ENCODE assay signal across 21 mouse cellular contexts in genomic region chr16:16852411-16852810, GRCm38 (mm10). TPM values are rescaled to one million over a fixed set of nuclear protein-coding genes. Genes with fewer than 3 reads are reported as not detected.
"Had no signal": no experiment of that assay in that cellular context is flagged by ENCODE, and none has a peak within 500 bp of the region (broad histone marks: within the 10 kb centered on the region; RNA-seq: fewer than 3 reads in every experiment).

No protein-coding gene starts in this region.

- H3K4me3 ChIP-seq: midbrain, embryonic 13.5 days; myocyte; neural tube, embryonic 13.5 days; neural tube, embryonic 15.5 days had no signal

- H3K27ac ChIP-seq: midbrain, embryonic 13.5 days; neural tube, embryonic 13.5 days; neural tube, embryonic 15.5 days had no signal

- H3K9ac ChIP-seq: lung, embryonic 14.5 days; midbrain, embryonic 13.5 days; neural tube, embryonic 13.5 days; neural tube, embryonic 15.5 days had no signal

- H3K4me1 ChIP-seq: midbrain, embryonic 13.5 days; neural tube, embryonic 13.5 days; neural tube, embryonic 15.5 days had no signal

- H3K36me3 ChIP-seq: midbrain, embryonic 13.5 days; neural tube, embryonic 13.5 days; neural tube, embryonic 15.5 days had no signal

- H3K9me3 ChIP-seq: midbrain, embryonic 13.5 days had no signal

- H3K4me2 ChIP-seq: lung, embryonic 14.5 days; midbrain, embryonic 11.5 days; midbrain, embryonic 13.5 days; neural tube, embryonic 13.5 days; neural tube, embryonic 15.5 days had no signal

- DNase-seq: lung, adult 18-20 months; lung, embryonic 14.5 days; lung, postnatal 10 days; lung, postnatal 4 days; retina, postnatal 1 day; right cerebral cortex, adult 18-20 months; right cerebral cortex, postnatal 25 days; right cerebral cortex, postnatal 4 days; spleen, adult 18-20 months; thymus, adult 18-20 months; thymus, postnatal 14 days; thymus, postnatal 36 days had no signal

- ATAC-seq: midbrain, embryonic 13.5 days; midbrain, embryonic 16.5 days had no signal

- H3K27me3 ChIP-seq: midbrain, embryonic 13.5 days; neural tube, embryonic 13.5 days; neural tube, embryonic 15.5 days had no signal

RNA-seq across cellular contexts. Expression of gene Igll1, which starts 11.4 kb away (rescaled TPM):
- polyA plus RNA-seq: lung, embryonic 14.5 days; midbrain, embryonic 11.5 days; midbrain, embryonic 16.5 days; myocyte; neural tube, embryonic 11.5 days; neural tube, embryonic 13.5 days; neural tube, embryonic 15.5 days; small intestine, adult 2 months had no signal

RNA-seq across cellular contexts. Expression of gene Spag6l, which starts 23.2 kb away (rescaled TPM):
- polyA plus RNA-seq: liver, embryonic 16.5 days; myocyte; small intestine, adult 2 months had no signal
